In genomic region chr16:45071424-45071823, GRCm38 (mm10) we compare ENCODE assay signal across 16 mouse cellular contexts.
"Had no signal": no experiment of that assay in that cellular context is flagged by ENCODE, and none has a peak within 500 bp of the region (broad histone marks: within the 10 kb centered on the region; RNA-seq: fewer than 3 reads in every experiment).

No protein-coding gene starts in this region.

- H3K27me3 ChIP-seq: limb, embryonic 13.5 days; liver, embryonic 12.5 days; liver, embryonic 15.5 days; lung, embryonic 15.5 days; midbrain, embryonic 12.5 days; midbrain, embryonic 15.5 days had no signal

- H3K4me2 ChIP-seq: limb, embryonic 13.5 days; liver, embryonic 12.5 days; liver, embryonic 15.5 days; lung, embryonic 15.5 days; midbrain, embryonic 12.5 days; midbrain, embryonic 15.5 days had no signal

- H3K4me1 ChIP-seq: limb, embryonic 10.5 days; liver, embryonic 12.5 days; liver, embryonic 15.5 days; lung, embryonic 15.5 days; midbrain, embryonic 12.5 days; midbrain, embryonic 15.5 days had no signal

- H3K27ac ChIP-seq: limb, embryonic 10.5 days; limb, embryonic 13.5 days; liver, embryonic 12.5 days; liver, embryonic 15.5 days; lung, embryonic 15.5 days; macrophage; midbrain, embryonic 12.5 days; midbrain, embryonic 15.5 days had no signal

- ATAC-seq: liver, embryonic 12.5 days; midbrain, embryonic 15.5 days had no signal

- H3K4me3 ChIP-seq: limb, embryonic 10.5 days; limb, embryonic 13.5 days; liver, embryonic 12.5 days; liver, embryonic 15.5 days; lung, embryonic 15.5 days; midbrain, embryonic 12.5 days; midbrain, embryonic 15.5 days had no signal

- H3K9ac ChIP-seq: limb, embryonic 13.5 days; liver, embryonic 12.5 days; liver, embryonic 15.5 days; lung, embryonic 15.5 days; midbrain, embryonic 12.5 days; midbrain, embryonic 15.5 days had no signal

- H3K36me3 ChIP-seq: limb, embryonic 10.5 days; limb, embryonic 13.5 days; liver, embryonic 12.5 days; liver, embryonic 15.5 days; lung, embryonic 15.5 days; midbrain, embryonic 12.5 days; midbrain, embryonic 15.5 days had no signal

- DNase-seq: kidney, adult 9 months; kidney, postnatal 14 days; kidney, postnatal 4 days; liver; lung, adult 18-20 months; lung, postnatal 14 days; thymus, adult 18-20 months; thymus, postnatal 36 days had no signal

- H3K9me3 ChIP-seq: limb, embryonic 10.5 days; limb, embryonic 13.5 days; liver, embryonic 12.5 days; liver, embryonic 15.5 days; lung, embryonic 15.5 days; midbrain, embryonic 12.5 days; midbrain, embryonic 15.5 days had no signal
